Mouse (Mus musculus): ENCODE data around the gene Dcaf5. TPM values are rescaled to one million over a fixed set of nuclear protein-coding genes. Genes with fewer than 3 reads are reported as not detected.

Dcaf5 gene
- 5.6 and 7.3 TPM in 2 replicates for polyA plus RNA-seq (2012; rRNA removed)

DNA sequence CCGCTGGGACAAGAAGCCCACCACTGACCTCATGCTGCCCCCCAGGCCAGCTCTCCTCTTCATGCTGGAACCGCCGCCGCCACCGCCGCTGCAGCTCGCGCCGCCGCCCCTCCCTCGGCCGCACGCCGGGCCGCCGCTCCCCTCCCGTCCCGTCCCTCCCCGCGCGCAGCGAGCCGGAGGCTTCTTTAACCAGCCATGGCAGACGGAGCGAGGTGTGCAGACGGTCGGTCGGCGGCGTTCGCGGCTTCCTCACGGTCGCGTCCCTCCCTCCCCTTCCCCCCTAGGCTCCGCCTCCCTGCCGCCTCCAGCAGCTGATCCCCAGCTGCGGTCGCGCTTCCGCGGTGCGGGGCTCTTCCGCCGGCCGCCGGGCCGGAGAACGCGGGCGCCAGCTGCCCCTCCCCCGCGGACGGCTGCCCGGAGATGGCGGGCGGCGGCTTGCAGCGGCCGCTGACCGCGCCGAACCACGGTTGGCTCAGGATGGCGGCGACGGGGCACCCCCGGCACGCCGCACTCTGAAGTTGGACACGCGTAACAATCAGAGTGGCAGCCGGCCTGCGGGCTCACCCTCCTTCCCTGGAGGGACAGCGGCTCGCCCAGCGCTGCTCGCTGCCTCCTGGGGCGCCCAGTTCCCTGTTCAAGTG lies at the start of gene Dcaf5:
Gene Dcaf5, minus strand, starts transcription at position 266 of the 641 bp plus-strand sequence.

DNA sequence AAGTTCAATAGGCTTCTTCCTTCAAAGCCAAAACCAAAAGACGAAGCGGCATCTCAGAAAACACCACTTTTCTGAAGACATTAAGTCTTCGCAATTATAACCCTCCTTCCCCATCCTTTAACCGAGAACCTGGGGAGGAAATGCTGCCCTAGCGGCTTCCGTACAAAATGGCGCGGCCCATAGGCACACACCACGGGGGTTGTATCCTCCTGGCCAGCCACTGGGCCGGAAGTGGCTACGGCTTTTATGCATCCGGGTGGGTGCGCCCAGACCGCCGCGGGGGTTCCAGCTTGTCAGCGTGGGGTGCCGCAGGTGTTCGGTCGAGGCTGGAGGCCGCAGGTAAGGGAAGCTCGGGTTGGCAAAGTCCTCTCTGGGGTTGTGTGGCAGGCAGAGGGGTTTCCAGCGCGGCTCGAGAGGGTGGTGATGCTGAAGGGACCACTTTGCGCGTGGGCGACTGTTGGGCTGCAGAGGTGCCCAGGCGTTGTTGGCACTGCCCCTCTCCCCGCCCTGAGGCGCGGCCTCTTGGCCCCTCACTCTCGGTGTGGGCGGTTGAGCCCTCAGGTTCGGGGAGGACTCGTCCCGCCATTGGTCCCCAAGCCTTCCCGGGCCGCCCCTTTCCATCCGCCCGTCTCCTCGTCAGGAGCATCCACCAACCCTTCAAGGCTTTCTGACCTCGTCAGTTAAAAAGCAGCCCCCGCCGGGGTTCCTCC lies 26.7 kb upstream of the Dcaf5 start, which contains the start of gene Exd2:
Gene Exd2, plus strand, starts transcription at position 154 of the 710 bp plus-strand sequence.

Other genes with a start within 250 kb of the Dcaf5 start
- 18.8 and 22.9 TPM in 2 replicates for gene Actn1, start 176.2 kb downstream of the Dcaf5 start, polyA plus RNA-seq (2012; rRNA removed)
- 4.3 and 5.0 TPM in 2 replicates for gene Exd2, start 26.5 kb upstream of the Dcaf5 start, polyA plus RNA-seq (2012; rRNA removed)
- 0.13 and 0.17 TPM in 2 replicates for gene Galnt16, start 81.7 kb upstream of the Dcaf5 start, polyA plus RNA-seq (2012; rRNA removed)
- gene Slc39a9, start 207.3 kb upstream of the Dcaf5 start, polyA plus RNA-seq (2012; rRNA removed): 13.1 and 13.5 TPM in 2 replicates
- gene Erh, start 207.7 kb upstream of the Dcaf5 start, polyA plus RNA-seq (2012; rRNA removed): 84.5 and 93.8 TPM in 2 replicates